Mouse (Mus musculus) bone marrow macrophage, adult 2 months (primary cell): ENCODE data around the gene Hoxd11.

Experiments
- CTCF ChIP-seq: IDR thresholded peaks from 2 replicates; pipeline ENCODE4 v1.5.1; 2012; ENCODE audit warnings: low read depth, mild to moderate bottlenecking, low read length, moderate library complexity
- POLR2A ChIP-seq: IDR thresholded peaks from 2 replicates; pipeline ENCODE4 v1.6.1; 2012; ENCODE audit warnings: mild to moderate bottlenecking, low read depth, low read length, borderline replicate concordance

- TF ChIP-seq POLR2A (no peak), CTCF (no peak)
These were observed 36.9 kb upstream of the Hoxd11 start for GRCm38 (mm10) chr2:74642431-74642830.
